Mouse (Mus musculus): Measurements from ENCODE around the gene S1pr2. TPM values are rescaled to one million over a fixed set of nuclear protein-coding genes. Genes with fewer than 3 reads are reported as not detected.
"Not testable (repeated sequence)": the region's sequence is repeated elsewhere in the genome, so short reads cannot be mapped to it uniquely, and the experiment has no call there.

Gene S1pr2
- polyA plus RNA-seq, 1 experiment from 2014 or later = 7.4 TPM

- Histone ChIP-seq H3K9ac (replicated peaks; ENCODE audit: low read depth, low read length) (0 out of 2 replicates have a peak within 1 kb of the TSS, but pooled peaks have one; percentile 11), H3K36me3 (ENCODE audit: control insufficient read depth, insufficient read depth, low read length) (no peaks in the 10 kb centered on the region)
- ATAC-seq (ENCODE audit: low read depth) = peak; percentile 41
These were observed 39.1 kb upstream of the S1pr2 start, which contains the start of gene Icam1 for GRCm38 (mm10) chr9:21015571-21016130. Gene Icam1 (plus strand): TSS chr9:21015985.

GRCm38 (mm10) chr9:21014691-21015570 lies 38.4 kb upstream of the S1pr2 start:
- Histone ChIP-seq H3K9me3 (ENCODE audit: control insufficient read depth, low read length) (no peaks in the 10 kb centered on the region), H3K36me3 (ENCODE audit: control insufficient read depth, insufficient read depth, low read length) (no peaks in the 10 kb centered on the region), H3K4me2 (ENCODE audit: low read depth, low read length) (peak overlapping the region; percentile 17; the same call in 1 of the 2 replicates), H3K4me3 (ENCODE audit: low read depth, low read length) (peak overlapping the region; percentile 7; the same call in 1 of the 2 replicates), H3K4me1 (ENCODE audit: control insufficient read depth, insufficient read depth, low read length) (no peaks in the 10 kb centered on the region), H3K9ac (replicated peaks; ENCODE audit: low read depth, low read length) (no peak overlapping the region), H3K27ac (ENCODE audit: low read depth, low read length) (no peak overlapping the region), H3K27me3 (ENCODE audit: control insufficient read depth, insufficient read depth, low read length) (peaks cover 28% of the 10 kb centered on the region)
- WGBS = 1% methylated on average over 28 of the region's 29 CpGs
- ATAC-seq (ENCODE audit: low read depth) = no peak

More at GRCm38 (mm10) chr9:21015571-21016130, 39.1 kb upstream of the S1pr2 start, which contains the start of gene Icam1:
- Histone ChIP-seq H3K27ac (ENCODE audit: low read depth, low read length) (no peak within 1 kb of the TSS), H3K4me1 (ENCODE audit: control insufficient read depth, insufficient read depth, low read length) (no peaks in the 10 kb centered on the region), H3K4me2 (ENCODE audit: low read depth, low read length) (peak within 1 kb of the TSS; percentile 17; the same call in 1 of the 2 replicates), H3K9me3 (ENCODE audit: control insufficient read depth, low read length) (no peaks in the 10 kb centered on the region), H3K27me3 (ENCODE audit: control insufficient read depth, insufficient read depth, low read length) (peaks cover 28% of the 10 kb centered on the region), H3K4me3 (ENCODE audit: low read depth, low read length) (peak within 1 kb of the TSS; percentile 7; the same call in 1 of the 2 replicates)
- WGBS = under 1% methylated on average over 30 of the region's 30 CpGs

- Histone ChIP-seq H3K4me1 (ENCODE audit: control insufficient read depth, insufficient read depth, low read length) (no peaks in the 10 kb centered on the region), H3K36me3 (ENCODE audit: control insufficient read depth, insufficient read depth, low read length) (peaks cover 14% of the 10 kb centered on the region; the same call in 1 of the 2 replicates), H3K27ac (ENCODE audit: low read depth, low read length) (no peak overlapping the region), H3K9me3 (ENCODE audit: control insufficient read depth, low read length) (no peaks in the 10 kb centered on the region), H3K9ac (replicated peaks; ENCODE audit: low read depth, low read length) (no peak overlapping the region), H3K4me2 (ENCODE audit: low read depth, low read length) (no peak overlapping the region), H3K4me3 (ENCODE audit: low read depth, low read length) (no peak overlapping the region), H3K27me3 (ENCODE audit: control insufficient read depth, insufficient read depth, low read length) (peaks cover 19% of the 10 kb centered on the region)
- no peak for ATAC-seq (ENCODE audit: low read depth)
- WGBS = 33% methylated on average over 1 of the region's 1 CpGs
These were observed 35.8 kb upstream of the S1pr2 start for GRCm38 (mm10) chr9:21012368-21012767.

- no peaks in the 10 kb centered on the region for H3K4me1 ChIP-seq (ENCODE audit: control insufficient read depth, insufficient read depth, low read length)
- no peak overlapping the region for H3K9ac ChIP-seq (replicated peaks; ENCODE audit: low read depth, low read length)
- WGBS = 70% methylated on average over 5 of the region's 5 CpGs
- peaks cover 16% of the 10 kb centered on the region for H3K27me3 ChIP-seq (ENCODE audit: control insufficient read depth, insufficient read depth, low read length)
- no peak overlapping the region for H3K27ac ChIP-seq (ENCODE audit: low read depth, low read length)
- no peaks in the 10 kb centered on the region for H3K9me3 ChIP-seq (ENCODE audit: control insufficient read depth, low read length)
- H3K36me3 ChIP-seq (ENCODE audit: control insufficient read depth, insufficient read depth, low read length) = peaks cover 17% of the 10 kb centered on the region; the same call in 1 of the 2 replicates
- H3K4me2 ChIP-seq (ENCODE audit: low read depth, low read length) = no peak overlapping the region
- H3K4me3 ChIP-seq (ENCODE audit: low read depth, low read length) = no peak overlapping the region
- no peak for ATAC-seq (ENCODE audit: low read depth)
These were observed 35.3 kb upstream of the S1pr2 start for GRCm38 (mm10) chr9:21011846-21012312.

- not testable (repeated sequence) for H3K9me3 ChIP-seq (ENCODE audit: control insufficient read depth, low read length); H3K4me1 ChIP-seq (ENCODE audit: control insufficient read depth, insufficient read depth, low read length); H3K27ac ChIP-seq (ENCODE audit: low read depth, low read length); ATAC-seq (ENCODE audit: low read depth); H3K9ac ChIP-seq (replicated peaks; ENCODE audit: low read depth, low read length); H3K4me2 ChIP-seq (ENCODE audit: low read depth, low read length); H3K4me3 ChIP-seq (ENCODE audit: low read depth, low read length)
- 72% methylated on average over 9 of the region's 9 CpGs for WGBS
- Histone ChIP-seq H3K27me3 (ENCODE audit: control insufficient read depth, insufficient read depth, low read length) (peaks cover 12% of the 10 kb centered on the region), H3K36me3 (ENCODE audit: control insufficient read depth, insufficient read depth, low read length) (peaks cover 22% of the 10 kb centered on the region; the same call in 1 of the 2 replicates)
These were observed 34.5 kb upstream of the S1pr2 start for GRCm38 (mm10) chr9:21010939-21011541.

- Histone ChIP-seq H3K36me3 (ENCODE audit: control insufficient read depth, insufficient read depth, low read length) (peaks cover 23% of the 10 kb centered on the region; the same call in 1 of the 2 replicates), H3K4me1 (ENCODE audit: control insufficient read depth, insufficient read depth, low read length) (no peaks in the 10 kb centered on the region), H3K4me2 (ENCODE audit: low read depth, low read length) (no peak overlapping the region), H3K9ac (replicated peaks; ENCODE audit: low read depth, low read length) (no peak overlapping the region), H3K4me3 (ENCODE audit: low read depth, low read length) (no peak overlapping the region), H3K9me3 (ENCODE audit: control insufficient read depth, low read length) (no peaks in the 10 kb centered on the region), H3K27me3 (ENCODE audit: control insufficient read depth, insufficient read depth, low read length) (peaks cover 6% of the 10 kb centered on the region), H3K27ac (ENCODE audit: low read depth, low read length) (no peak overlapping the region)
- ATAC-seq (ENCODE audit: low read depth) = no peak
- WGBS = 71% methylated on average over 2 of the region's 2 CpGs
These were observed 33.8 kb upstream of the S1pr2 start for GRCm38 (mm10) chr9:21010362-21010761.

GRCm38 (mm10) chr9:21008007-21008406 lies 31.4 kb upstream of the S1pr2 start:
- H3K4me3 ChIP-seq (ENCODE audit: low read depth, low read length) = no peak overlapping the region
- H3K9ac ChIP-seq (replicated peaks; ENCODE audit: low read depth, low read length) = no peak overlapping the region
- no peaks in the 10 kb centered on the region for H3K9me3 ChIP-seq (ENCODE audit: control insufficient read depth, low read length)
- no peaks in the 10 kb centered on the region for H3K27me3 ChIP-seq (ENCODE audit: control insufficient read depth, insufficient read depth, low read length)
- no peak overlapping the region for H3K27ac ChIP-seq (ENCODE audit: low read depth, low read length)
- no peak overlapping the region for H3K4me2 ChIP-seq (ENCODE audit: low read depth, low read length)
- H3K36me3 ChIP-seq (ENCODE audit: control insufficient read depth, insufficient read depth, low read length) = peaks cover 23% of the 10 kb centered on the region
- peaks cover 5% of the 10 kb centered on the region; the same call in 1 of the 2 replicates for H3K4me1 ChIP-seq (ENCODE audit: control insufficient read depth, insufficient read depth, low read length)
- no peak for ATAC-seq (ENCODE audit: low read depth)
- 88% methylated on average over 7 of the region's 7 CpGs for WGBS

GRCm38 (mm10) chr9:21007313-21007952 lies 30.9 kb upstream of the S1pr2 start:
- H3K9me3 ChIP-seq (ENCODE audit: control insufficient read depth, low read length) = no peaks in the 10 kb centered on the region
- WGBS = 93% methylated on average over 10 of the region's 10 CpGs
- no peak overlapping the region for H3K4me3 ChIP-seq (ENCODE audit: low read depth, low read length)
- H3K9ac ChIP-seq (replicated peaks; ENCODE audit: low read depth, low read length) = no peak overlapping the region
- H3K36me3 ChIP-seq (ENCODE audit: control insufficient read depth, insufficient read depth, low read length) = peaks cover 23% of the 10 kb centered on the region
- peaks cover 5% of the 10 kb centered on the region; the same call in 1 of the 2 replicates for H3K4me1 ChIP-seq (ENCODE audit: control insufficient read depth, insufficient read depth, low read length)
- H3K27ac ChIP-seq (ENCODE audit: low read depth, low read length) = no peak overlapping the region
- no peak for ATAC-seq (ENCODE audit: low read depth)
- H3K27me3 ChIP-seq (ENCODE audit: control insufficient read depth, insufficient read depth, low read length) = no peaks in the 10 kb centered on the region
- H3K4me2 ChIP-seq (ENCODE audit: low read depth, low read length) = no peak overlapping the region

All from neural tube, embryonic 14.5 days (tissue).